Mouse (Mus musculus) neutrophil, adult 59 days (primary cell): ENCODE measurements around the gene Lrrc57. TPM values are rescaled to one million over a fixed set of nuclear protein-coding genes. Genes with fewer than 3 reads are reported as not detected.

Experiments used
- total RNA-seq, 2 experiments: library from RNA; stranded (reverse); gene quantifications; 1 replicate in 1 of 2; 2 replicates in 1 of 2; pipeline ENCODE4 v1.2.4; 2023

The Lrrc57 gene
- total RNA-seq = 10 to 100 TPM; 18.6 to 20.7 TPM

DNA sequence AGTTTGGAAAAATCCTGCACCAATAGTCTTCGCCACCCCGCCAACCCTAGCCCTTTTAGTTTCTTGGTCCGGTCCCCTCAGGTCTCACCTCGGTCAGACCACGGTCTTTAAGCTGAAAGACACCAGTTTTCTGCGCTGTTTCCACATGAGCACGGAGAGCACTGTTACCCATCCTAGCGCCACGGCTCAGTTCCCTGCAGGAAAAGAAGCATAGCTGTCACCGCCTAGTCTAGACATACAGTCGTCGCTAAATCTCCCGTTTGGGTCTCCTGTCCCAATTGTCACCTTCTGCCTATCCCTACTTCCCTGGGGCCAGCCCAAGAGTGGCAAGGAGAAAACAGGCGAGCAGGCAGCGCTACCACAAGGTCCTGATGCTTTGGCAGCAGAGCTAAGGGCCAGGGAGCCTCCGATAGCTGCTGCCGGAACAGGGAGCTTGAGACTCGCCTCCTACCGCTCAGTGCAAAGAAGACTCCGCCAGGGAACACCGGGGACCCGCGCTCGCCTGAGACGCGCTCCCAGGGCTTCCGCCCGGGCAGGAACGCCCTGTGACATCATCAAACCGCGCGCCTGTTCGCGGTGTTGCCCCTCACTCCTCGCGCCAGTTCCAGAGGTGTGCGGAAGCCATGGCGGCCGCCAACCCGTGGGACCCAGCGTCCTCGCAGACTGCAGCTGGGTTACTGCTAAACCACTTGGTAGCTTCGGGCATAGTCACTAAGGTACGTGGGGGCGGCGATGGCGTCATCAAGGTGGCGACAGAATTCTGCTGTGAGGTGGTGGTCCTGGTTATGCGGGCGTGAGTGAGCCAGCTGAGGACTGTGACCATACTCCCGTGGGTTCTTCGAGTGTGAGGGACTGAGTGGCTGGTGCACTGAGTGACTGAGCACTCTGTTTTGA, at the start of gene Lrrc57, which contains the start of gene Haus2:
Gene Lrrc57 (minus strand): TSS at position 691 of the 894 bp plus-strand sequence.
Gene Haus2 (plus strand): TSS at position 554 of the 894 bp plus-strand sequence.

DNA sequence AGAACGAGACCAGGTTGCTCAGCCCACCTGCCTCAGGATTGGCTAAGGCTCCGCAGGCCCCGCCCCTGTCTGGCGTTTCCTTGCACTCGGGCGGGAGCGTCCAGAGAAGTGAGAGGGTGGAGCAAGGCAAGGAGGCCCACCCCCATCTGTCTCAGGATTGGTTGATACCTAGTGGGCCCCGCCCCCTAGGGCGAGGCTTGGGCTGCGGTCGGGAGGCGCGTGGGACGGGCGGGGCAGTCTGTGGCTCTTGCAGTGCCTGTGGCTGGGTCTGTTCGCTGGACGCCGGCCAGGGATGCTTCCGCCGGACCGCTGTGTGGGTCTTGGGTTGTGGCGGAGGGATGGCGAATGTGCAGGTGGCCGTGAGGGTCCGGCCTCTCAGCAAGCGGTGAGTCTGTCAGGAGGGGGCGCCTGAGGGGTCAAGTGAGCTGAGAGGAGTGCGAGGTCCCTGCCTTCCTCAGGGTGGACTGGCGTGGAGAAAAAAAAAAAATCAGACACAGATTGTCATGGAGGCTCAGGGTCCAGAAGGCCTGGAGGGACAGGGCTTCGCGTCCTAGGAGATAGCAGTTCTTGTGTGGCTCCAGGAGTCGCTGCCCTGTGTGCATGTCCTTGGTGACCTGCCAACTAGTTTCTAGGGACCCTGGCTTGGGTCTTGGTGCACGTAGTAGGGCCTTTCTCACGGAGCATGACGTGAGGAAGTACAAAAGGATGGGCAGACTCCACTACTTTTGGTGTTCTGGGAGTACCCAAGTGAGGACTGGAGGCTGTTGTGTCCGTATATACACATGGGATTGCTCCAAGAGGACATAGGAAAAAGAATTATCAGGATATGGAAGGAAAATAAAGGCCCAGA, 19.8 kb upstream of the Lrrc57 start, which contains the start of gene Stard9:
Gene Stard9 (plus strand): TSS at position 236 of the 850 bp plus-strand sequence.

DNA sequence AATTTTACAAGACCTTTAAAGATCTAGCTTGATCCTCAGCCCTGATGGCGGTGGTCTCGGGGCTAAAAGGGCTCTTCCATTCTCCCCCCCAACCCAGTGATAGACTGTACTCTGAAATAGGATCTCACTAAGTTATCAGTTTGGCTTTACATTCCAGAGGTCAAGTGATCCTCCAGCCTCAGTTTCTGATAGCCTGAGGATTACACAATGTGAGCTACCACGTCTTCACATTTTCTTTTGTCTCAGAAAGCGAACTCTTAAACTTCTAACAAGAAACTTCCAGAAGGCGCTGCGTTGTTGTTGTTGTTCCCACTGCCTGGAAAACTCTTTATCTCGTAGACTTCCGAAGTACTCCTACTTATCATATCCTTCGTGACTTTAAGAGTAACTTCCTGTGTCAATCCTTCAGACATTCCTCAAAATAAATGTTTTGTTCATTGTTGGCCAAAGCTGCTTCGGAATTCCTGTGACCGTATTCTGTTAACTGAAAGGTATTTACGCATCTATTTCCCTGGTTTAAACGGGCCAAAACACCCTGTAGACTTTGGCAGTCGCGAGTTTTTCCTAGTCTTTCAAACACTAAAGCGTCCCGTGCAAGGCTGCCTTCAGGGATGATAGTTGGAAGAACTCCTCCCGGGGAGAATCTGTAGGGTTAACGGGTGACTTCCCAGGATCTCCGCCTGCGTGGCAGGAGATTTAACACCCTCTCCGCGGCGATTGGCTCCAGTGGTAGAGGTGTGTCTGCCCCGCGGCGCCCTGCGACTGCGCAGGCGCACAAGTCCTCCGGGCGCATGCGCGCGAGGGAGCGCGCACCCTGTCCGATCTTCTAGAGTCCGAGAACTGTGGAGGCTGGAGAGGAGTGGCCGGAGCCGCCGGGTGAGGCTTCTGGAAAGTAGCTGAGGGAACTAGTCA, 42.2 kb downstream of the Lrrc57 start, which contains the start of gene Snap23:
Gene Snap23 (plus strand): TSS at position 786 of the 912 bp plus-strand sequence.

DNA sequence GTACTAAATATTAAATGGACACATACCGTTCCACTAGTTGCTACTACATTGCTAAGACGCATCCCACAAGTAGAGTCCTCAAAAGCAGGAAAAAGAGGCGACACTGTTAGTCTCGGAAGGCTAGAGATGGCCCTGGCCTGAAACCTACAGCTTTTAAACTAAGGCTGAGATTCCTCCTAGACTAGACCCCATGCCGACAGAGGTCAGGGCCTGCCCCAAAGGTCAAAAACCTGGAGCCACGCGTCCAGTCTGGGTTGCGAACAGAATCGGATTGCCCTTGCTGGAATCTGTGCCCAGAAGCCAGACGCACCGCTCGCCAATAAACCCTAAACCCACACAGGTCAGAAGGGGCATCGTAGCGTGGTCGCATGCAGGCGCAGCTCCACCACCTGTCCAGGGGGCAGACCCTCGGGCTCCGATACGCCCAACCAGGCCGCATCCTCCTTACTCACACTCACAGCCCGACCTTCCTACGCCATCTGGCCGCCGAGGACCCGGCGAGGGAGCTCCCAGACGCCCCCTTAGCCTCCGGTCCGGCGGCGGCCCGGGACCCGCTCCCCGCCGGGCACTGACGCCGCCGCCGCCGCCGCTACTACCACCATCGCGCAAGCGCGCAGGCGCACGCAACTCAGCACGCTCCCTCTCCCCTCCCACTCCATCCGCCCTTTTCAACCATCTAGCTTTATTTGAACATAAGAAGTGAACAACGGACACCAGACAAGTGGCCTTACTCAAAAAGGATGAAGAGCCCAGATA, 45.9 kb downstream of the Lrrc57 start, which contains the start of gene Zfp106:
Gene Zfp106 (minus strand): TSS at position 609 of the 756 bp plus-strand sequence.

Other genes starting within 250 kb of the Lrrc57 start
- 10 to 100 TPM; 11.9 to 15.3 TPM for gene Ganc, start 205.6 kb downstream of the Lrrc57 start, total RNA-seq
- gene Tmem87a, start 205.4 kb downstream of the Lrrc57 start, total RNA-seq = 10 to 100 TPM; 25.2 to 28.5 TPM
- gene Capn3, start 153.5 kb downstream of the Lrrc57 start, total RNA-seq = under 1 TPM; 0.16 to 0.31 TPM
- 10 to 100 TPM; 74.4 to 82.8 TPM for gene Zfp106, start 45.7 kb downstream of the Lrrc57 start, total RNA-seq
- 100 to 1,000 TPM; 119 to 145 TPM for gene Snap23, start 41.8 kb downstream of the Lrrc57 start, total RNA-seq
- gene Haus2, start 137 bp downstream of the Lrrc57 start, total RNA-seq = 10 to 100 TPM; 13.4 to 14.3 TPM
- 10 to 100 TPM; 12.4 to 18.7 TPM for gene Stard9, start 19.6 kb upstream of the Lrrc57 start, total RNA-seq
- 10 to 100 TPM; 19.0 to 22.4 TPM for gene Cdan1, start 240.6 kb upstream of the Lrrc57 start, total RNA-seq
- 1 to 10 TPM; 3.9 to 5.8 TPM for gene Ttbk2, start 241.1 kb upstream of the Lrrc57 start, total RNA-seq